Mouse (Mus musculus): Measurements from ENCODE around the gene Taf8.

Taf8 gene

DNA sequence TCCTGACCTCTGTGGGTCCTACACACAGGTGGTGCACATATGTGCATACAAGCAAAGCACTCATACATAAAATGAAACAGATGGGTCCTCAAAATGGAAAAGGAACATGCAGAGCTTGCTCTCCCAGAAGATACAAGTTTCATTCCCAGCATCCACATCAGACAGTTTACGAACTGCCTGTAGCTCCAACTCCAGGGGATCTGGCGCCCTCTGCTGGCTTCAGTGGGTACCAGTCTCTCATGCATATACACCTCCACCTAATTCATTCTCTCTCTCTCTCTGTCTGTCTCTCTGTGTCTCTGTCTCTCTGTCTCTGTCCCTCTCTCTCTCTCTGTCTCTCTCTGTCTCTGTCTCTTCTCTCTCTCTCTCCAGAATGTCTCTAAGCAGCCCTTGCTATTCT, 19.7 kb downstream of the Taf8 start:
- DNase-seq, result peak; percentile 59 to 79

- no peak for DNase-seq
These were observed 22.2 kb downstream of the Taf8 start for GRCm38 (mm10) chr17:47479887-47480286.

- no peak for DNase-seq
These were observed 26.4 kb downstream of the Taf8 start for GRCm38 (mm10) chr17:47475714-47476113.

GRCm38 (mm10) chr17:47475181-47475580, 26.9 kb downstream of the Taf8 start:
- DNase-seq, result peak; percentile 61 to 77

DNA sequence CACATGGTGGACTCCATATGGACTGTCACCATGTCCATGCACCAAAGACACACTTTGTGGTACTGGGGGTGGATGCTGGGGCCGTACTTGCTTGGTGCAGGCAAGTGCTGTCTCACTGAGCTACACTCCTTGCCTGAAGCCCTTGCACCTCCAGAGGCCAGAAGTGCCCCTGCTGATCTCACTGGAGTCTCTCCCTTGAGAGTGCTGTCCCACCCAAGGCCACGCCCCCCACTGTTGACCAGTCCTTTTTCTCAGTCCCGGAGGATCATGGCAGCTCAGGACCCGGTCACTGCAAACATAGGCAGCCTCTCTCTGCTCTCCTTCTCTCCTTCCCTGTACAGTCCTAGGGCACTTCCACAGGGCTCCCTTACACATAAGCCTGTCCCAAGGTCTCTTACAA, 27.8 kb downstream of the Taf8 start:
- DNase-seq, result no peak

DNA sequence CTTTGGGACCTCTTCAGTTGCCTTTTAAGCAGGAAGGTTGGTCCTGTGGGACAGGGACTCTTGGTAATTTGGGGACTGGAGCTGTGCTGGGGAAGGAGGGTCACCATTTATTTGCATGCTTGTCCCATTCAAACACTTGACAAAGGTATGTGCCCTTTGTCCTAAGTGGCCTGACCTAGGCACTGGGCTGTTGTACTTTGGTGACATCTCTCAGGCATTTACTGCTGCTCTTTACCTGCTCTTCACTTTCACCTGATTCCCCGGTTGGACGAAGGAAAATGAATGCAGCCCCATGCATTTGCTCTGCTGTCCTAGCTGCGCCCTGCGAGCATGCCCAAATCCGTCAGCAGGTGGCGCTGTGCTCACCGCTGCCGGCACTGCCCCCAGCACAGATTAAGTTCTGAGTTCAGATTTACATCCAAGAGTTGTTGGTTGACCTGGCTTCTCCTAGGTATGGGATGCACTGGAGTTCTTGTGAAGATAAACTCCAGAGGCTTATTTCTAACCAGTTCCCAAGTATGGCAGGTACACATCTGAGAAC, 28.6 kb downstream of the Taf8 start:
- peak in 1 of 2 experiments; percentile 46 for DNase-seq

- no peak for DNase-seq
These were observed 29.4 kb downstream of the Taf8 start for GRCm38 (mm10) chr17:47472435-47473350.

- DNase-seq, result no peak
These were observed 31.4 kb downstream of the Taf8 start for GRCm38 (mm10) chr17:47470686-47471085.

DNA sequence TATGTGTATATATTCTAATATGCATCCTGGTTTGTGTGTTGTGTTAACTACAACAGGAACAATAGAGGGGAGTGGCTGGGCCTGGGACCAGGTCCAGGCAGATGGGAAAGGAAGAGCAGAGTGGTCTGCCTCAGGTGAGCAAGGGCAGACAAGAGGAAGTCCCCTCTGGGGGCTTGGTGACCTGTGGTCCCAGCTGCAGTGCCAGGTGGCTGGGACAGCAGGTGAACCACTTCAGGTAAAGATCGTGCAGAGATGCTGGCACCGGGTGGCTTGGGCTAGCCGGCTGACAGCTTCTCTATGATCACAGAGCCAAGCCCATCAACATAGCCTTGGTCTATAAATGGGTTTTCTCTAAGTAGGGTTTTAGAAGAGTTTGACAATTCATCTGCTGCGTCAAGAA, 32.0 kb downstream of the Taf8 start:
- no peak for DNase-seq

DNA sequence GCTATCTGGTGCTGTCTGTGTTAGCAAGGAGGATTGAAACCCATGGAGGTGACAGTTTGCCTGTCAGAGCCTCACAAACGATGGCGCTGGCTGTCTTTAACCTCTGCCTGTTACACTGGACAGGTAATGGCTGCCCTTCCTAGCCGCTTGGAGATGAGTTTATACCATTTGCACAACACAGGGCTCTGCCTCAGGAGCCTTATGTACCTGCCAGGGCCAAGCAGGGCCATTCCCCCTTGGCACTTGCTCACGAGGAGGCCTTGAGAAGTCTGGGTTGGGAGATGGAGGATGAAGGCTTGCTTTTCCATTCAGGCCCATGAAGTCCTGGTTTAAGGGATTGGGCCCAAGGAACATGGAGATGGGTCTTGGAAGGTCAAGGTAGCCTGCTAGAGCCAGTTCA, 32.5 kb downstream of the Taf8 start:
- DNase-seq, result no peak

- DNase-seq, result no peak
These were observed 33.6 kb downstream of the Taf8 start for GRCm38 (mm10) chr17:47468466-47468865.

DNA sequence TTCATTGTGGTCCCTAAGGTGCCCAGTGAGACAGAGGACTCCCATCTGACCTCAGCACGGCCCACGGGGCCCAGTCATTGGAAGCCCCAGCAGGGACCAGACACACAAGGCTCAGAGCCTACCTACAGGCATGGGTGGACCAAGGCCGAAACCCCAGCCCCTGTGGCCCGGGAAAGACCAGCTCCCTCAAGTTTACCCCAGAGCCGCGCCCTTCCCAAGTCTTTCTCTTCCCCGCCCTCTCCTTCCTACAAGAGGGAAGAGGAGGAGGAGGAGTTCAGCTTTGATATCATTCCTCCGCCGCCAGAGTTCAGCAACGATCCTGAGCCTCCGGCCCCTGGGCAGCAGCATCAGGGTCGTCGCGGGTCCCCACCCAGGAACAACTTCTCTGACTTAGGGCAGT, 34.0 kb downstream of the Taf8 start:
- DNase-seq, result no peak

DNA sequence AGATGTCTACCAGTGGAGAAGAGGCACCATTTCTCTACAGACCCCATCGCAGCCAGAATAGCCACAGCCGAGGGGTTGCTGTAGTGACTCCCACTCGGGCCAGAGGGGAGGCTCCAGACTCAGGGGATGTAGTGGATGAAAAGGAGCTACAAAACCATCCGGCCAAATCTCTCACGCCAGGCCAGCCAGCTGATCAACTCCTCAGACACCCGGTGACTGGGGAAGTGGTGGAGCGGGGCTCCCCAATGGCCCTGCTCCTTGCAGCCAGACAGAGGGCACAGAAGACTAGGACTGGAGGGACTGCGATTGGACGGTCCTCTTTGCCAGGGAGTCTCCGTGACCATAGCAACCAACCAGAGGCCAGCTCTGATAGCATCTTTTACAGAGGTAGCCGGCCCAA, 34.4 kb downstream of the Taf8 start:
- no peak for DNase-seq

- DNase-seq, result no peak
These were observed 35.8 kb downstream of the Taf8 start for GRCm38 (mm10) chr17:47466284-47466683.

GRCm38 (mm10) chr17:47465016-47465415, 37.1 kb downstream of the Taf8 start:
- no peak for DNase-seq

DNA sequence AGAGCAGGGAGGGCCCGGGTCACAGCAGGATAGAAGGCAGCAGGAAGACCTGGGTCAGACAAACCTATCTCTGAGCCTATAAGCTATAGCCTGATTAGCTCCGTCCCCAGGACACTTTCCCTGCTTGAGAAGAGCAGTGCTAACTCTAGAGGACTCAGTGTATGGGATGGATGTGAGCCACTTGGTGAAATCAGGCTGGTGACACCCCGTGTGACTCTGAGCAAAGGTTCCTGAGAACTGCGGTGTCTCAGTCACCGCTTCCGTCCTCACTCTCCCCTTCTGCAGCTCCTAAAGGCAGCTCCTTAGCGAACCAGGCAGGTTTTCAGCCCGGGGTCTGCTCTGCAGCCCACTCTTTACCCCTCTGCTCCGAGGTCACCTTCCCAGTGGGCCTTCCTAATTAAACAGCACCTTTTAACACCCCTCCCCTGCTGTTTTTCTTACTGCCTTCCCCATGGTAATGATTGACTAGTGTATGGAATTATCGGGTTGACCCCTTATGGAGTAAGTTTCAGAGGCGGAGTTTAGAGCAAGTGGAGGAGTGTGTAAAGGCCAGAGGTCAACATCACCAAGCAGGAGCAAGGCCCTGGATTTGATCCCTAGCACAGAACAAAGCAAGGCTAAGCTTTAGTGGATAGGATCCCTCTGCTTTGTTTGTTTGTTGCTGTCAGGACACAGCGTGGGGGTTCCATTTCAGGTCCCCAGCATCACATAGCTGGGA, 37.7 kb downstream of the Taf8 start:
- no peak for DNase-seq

DNA sequence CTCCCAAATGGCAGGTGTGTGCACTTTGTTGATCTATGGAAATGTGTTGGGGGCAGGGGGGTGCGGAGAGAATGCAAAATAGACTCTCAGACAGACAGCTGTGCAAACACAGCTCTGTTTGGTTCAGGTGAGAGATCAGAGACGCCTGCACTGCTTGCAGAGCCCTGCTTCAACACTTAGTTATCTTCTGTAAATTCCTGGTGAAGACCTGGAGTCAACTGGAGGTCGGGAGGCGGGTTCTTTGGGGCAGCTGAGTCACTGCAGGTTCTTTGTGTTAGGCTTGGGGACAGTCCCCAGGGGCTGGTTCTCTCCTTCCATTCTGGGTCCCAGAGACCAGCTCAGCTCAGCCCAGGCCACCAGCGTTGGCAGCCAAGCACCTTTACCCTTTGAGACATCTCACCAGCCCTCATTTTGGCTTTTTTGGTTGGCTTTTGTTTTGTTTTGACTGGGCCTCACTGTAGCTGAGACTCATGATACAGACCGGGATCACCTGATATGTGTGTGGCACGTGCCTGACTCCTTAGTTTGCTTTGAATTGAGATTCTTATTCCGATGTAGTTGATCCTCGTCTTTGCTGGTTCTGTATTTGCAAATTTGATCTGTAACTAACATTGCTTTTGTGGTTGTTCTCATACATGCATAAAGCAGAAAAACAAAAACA, 39.2 kb downstream of the Taf8 start:
- DNase-seq, result no peak

DNA sequence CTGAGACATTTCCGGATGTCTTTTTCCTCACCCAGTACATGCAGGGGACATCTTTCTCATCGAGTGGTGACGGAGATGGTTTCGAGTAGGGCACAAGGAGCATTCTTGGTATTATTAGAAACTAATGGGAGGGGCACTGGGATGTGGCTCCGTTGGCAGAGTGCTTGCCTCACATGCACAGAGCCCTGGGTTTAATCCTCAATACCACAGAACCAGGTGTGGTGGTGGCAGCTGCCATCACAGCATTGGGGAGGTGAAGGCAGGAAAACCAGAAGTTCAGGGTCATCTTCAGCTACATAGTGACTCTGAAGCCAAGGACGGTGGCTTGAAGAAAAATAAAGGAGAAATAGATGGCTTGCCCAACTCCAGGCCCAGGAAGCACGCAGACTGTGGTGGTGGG, 39.9 kb downstream of the Taf8 start:
- DNase-seq, result no peak

DNA sequence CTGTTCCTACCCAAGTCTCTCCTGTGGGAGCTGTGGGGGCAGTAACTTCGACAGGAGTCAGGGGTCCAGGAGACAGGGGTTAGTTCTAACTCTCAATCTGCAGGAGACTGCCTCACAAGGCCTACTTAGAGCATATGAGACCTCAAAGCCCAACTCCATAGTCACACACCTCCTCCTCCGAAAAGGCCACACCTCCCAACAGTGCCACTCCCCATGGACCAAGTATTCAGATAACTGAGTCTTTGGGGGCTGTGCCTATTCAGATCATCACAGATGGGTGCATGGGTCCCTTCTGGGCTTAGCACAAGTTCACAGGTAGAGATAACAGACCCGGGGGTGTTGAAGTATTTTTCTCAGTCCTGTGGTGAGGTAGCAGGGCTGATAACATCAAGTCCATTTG, 40.4 kb downstream of the Taf8 start:
- no peak for DNase-seq

GRCm38 (mm10) chr17:47459341-47459919, 42.7 kb downstream of the Taf8 start:
- DNase-seq, result no peak

DNA sequence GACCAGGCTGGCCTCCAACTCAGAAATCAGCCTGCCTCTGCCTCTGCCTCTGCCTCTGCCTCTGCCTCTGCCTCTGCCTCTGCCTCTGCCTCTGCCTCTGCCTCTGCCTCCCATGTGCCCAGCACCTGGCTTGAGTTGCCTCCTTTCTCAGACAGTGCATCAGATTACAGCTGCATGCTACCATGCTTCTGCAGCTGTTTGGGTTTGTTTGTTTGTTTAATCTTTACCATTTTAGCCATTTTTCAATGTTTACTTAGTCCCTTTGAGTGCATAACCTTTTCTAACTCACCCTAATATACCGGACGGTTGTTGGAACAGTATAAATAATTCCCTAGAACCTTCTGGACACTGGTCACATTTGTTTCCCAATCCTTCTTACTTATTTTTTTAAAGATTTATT, 43.2 kb downstream of the Taf8 start:
- DNase-seq, result no peak

DNA sequence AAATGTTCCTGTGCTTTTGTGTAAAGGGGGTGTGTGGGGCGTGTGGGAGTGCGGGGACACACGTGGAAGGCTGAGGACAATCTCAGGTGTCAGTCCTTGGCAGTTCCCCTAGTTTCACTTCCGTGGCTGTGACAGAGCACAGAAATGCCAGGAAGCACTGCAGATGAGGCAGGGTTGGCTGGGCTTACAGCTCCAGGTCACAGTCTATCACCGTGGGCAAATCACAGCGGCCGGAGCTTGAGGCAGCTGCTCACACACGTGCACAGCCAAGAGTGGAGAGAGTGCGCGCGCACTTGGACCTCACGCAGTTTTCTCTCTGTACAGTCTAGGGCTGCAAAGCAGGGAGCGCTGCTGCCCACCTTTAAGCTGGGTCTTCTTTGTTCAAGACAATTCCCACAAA, 43.8 kb downstream of the Taf8 start:
- no peak for DNase-seq

DNA sequence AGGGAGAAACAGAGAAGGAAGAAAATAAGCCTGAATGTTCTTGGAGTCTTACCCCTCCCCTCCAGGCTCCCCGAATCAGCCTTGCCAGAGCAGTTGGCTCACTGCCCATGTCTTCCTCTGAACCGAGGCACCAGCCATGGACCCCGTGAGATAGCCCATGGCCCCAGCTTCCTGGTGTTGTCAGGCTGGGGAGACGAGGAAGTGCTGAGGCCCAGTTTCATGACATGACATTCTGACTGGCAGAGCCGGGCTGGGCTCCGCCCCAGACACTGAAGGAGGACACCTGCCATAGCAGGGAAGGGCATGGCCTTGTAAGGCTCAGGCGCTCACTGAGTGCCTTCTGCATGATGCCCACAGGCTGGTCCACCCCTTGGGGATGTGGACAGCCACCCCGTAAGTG, 47.4 kb downstream of the Taf8 start:
- no peak for DNase-seq

Measured in kidney, adult 8-10 months (tissue).